Mouse (Mus musculus) neural tube, embryonic 13.5 days (tissue): Measurements from ENCODE around the gene Fpgs. TPM values are rescaled to one million over a fixed set of nuclear protein-coding genes. Genes with fewer than 3 reads are reported as not detected.
A peak's percentile ranks its signal among the peaks of the same experiment; 100 is the strongest.

ENCODE experiments used
- ATAC-seq: fragments of 200-750 bp; cut with Nextera tagmentation; 2 replicates; pipeline ENCODE4 v1.8.0; 2017; ENCODE audit warnings: low read depth, mild to moderate bottlenecking, moderate TSS enrichment, moderate library complexity
- H3K27ac ChIP-seq: fragments of 300-500 bp; sonication (generic); replicated peaks from 2 replicates; pipeline ENCODE4 v1.5.1; 2015; ENCODE audit warnings: moderate library complexity, mild to moderate bottlenecking, inconsistent platforms
- H3K27me3 ChIP-seq: fragments of 300-500 bp; sonication (generic); 2 replicates; pipeline ENCODE4 v1.6.1; 2015; ENCODE audit warnings: mild to moderate bottlenecking, inconsistent platforms
- H3K36me3 ChIP-seq: fragments of 300-500 bp; sonication (generic); 2 replicates; pipeline ENCODE4 v1.6.1; 2015; ENCODE audit warnings: mild to moderate bottlenecking, inconsistent platforms
- H3K4me1 ChIP-seq: fragments of 300-500 bp; sonication (generic); replicated peaks from 2 replicates; pipeline ENCODE4 v1.6.1; 2015; ENCODE audit warnings: inconsistent platforms
- H3K4me2 ChIP-seq: fragments of 300-500 bp; sonication (generic); 2 replicates; pipeline ENCODE4 v1.6.1; 2015; ENCODE audit warnings: inconsistent platforms, mild to moderate bottlenecking, moderate library complexity
- H3K4me3 ChIP-seq: fragments of 300-500 bp; sonication (generic); 2 replicates; pipeline ENCODE4 v1.5.1; 2015; ENCODE audit warnings: mild to moderate bottlenecking, inconsistent platforms
- H3K9ac ChIP-seq: fragments of 300-500 bp; sonication (generic); 2 replicates; pipeline ENCODE4 v1.6.1; 2015; ENCODE audit warnings: moderate library complexity, mild to moderate bottlenecking, inconsistent platforms
- H3K9me3 ChIP-seq: fragments of 300-500 bp; sonication (generic); 2 replicates; pipeline ENCODE4 v1.6.1; 2016; ENCODE audit warnings: inconsistent platforms
- WGBS: fragments of 180-500 bp; shearing (Covaris S2); methylation state at CpG from one replicate; pipeline ENCODE4 v1.1.7; 2015; 5-methylcytosine and 5-hydroxymethylcytosine counted together
- polyA plus RNA-seq: library from polyadenylated mRNA; unstranded; fragments of >200 nt; fragmentation: Nextera tagmentation; extraction: Ambion mirVana; gene quantifications from 2 replicates; pipeline ENCODE4 v1.2.1, GENCODE M21; 2015

Gene Fpgs
- polyA plus RNA-seq, 1 experiment from 2014 or later = 14.7 TPM

DNA sequence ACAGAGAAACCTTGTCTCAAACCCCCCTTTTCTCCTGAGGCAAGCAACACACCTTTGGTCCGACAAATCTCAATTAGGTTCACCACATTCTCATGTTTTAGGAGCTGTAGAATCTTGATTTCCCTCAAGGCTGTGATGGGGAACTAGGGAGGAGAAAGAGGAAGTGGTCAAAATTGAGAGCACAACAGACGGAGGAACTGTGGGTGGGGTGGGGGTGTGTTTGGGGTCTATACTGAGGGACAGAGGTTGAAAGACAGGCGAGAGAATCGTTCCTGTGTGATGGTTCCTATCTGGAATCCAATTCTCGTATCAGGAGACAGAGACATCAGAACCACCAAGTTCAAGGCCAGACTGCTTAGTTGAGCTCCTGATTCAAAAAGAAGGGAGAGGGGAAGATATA lies 6.5 kb upstream of the Fpgs start:
- Histone ChIP-seq H3K4me1 (peaks cover 30% of the 10 kb centered on the region), H3K36me3 (peaks cover 55% of the 10 kb centered on the region), H3K4me2 (no peak overlapping the region), H3K27ac (no peak overlapping the region), H3K9ac (no peak overlapping the region), H3K27me3 (no peaks in the 10 kb centered on the region), H3K4me3 (no peak overlapping the region), H3K9me3 (no peaks in the 10 kb centered on the region)
- no peak for ATAC-seq
- 89% methylated on average over 5 of the region's 5 CpGs for WGBS

DNA sequence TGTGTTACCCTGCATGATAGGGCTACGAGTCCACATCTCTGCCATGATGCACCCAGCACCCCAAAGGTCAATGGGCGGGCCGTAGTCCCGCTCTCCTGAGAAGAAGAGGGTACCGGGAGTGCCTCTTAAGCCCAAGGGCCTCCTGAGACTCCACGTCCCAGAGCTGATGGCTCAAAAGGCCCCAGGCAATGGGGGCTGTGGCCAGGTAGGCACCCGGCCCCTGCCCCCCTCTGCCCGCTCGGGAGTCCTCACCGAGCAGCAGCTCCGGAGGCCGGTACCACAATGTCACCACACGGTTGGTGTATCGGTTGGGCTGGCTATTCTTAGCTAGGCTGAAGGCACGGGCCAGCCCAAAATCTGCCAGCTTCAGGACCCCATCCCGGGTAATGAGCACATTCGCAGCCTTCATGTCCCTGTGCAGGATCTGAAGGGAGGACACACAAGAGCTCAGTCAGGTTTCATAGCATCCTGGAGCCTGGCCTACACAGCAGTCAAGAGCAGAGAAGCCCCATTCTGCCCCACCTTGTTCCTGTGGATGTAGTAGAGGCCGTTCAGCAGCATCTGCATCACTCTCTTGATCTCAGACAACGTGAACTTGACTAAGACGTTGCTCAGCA lies 5.7 kb upstream of the Fpgs start:
- no peak overlapping the region for H3K4me2 ChIP-seq
- H3K4me3 ChIP-seq = no peak overlapping the region
- H3K9ac ChIP-seq = no peak overlapping the region
- H3K27me3 ChIP-seq = no peaks in the 10 kb centered on the region
- ATAC-seq = no peak
- 92% methylated on average over 20 of the region's 20 CpGs for WGBS
- H3K36me3 ChIP-seq = peaks cover 63% of the 10 kb centered on the region
- H3K9me3 ChIP-seq = no peaks in the 10 kb centered on the region
- H3K4me1 ChIP-seq = peaks cover 23% of the 10 kb centered on the region
- H3K27ac ChIP-seq = no peak overlapping the region

DNA sequence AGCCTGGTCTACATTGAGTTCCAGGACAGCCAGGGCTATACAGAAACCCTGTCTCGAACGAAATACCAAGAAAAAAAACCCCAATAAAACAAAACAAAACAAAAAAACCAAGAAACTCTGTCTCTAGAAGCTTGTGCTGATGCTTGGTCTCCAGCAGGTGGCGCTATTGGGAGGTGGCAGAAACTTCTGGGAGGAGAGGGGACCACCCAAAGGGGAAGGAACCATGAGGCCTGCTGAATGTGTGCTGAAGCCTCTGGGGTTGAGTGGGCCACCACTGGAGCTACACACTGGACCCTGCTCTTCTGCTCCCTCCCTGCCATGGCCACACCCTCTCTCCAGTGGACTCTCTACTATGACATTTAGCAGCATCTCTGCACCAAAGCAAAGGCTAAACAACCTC lies 4.7 kb upstream of the Fpgs start:
- H3K9me3 ChIP-seq = no peaks in the 10 kb centered on the region
- H3K27me3 ChIP-seq = no peaks in the 10 kb centered on the region
- peaks cover 13% of the 10 kb centered on the region for H3K4me1 ChIP-seq
- ATAC-seq = no peak
- 28% methylated on average over 3 of the region's 3 CpGs for WGBS
- H3K4me2 ChIP-seq = no peak overlapping the region
- no peak overlapping the region for H3K27ac ChIP-seq
- no peak overlapping the region for H3K9ac ChIP-seq
- no peak overlapping the region for H3K4me3 ChIP-seq
- H3K36me3 ChIP-seq = peaks cover 73% of the 10 kb centered on the region

DNA sequence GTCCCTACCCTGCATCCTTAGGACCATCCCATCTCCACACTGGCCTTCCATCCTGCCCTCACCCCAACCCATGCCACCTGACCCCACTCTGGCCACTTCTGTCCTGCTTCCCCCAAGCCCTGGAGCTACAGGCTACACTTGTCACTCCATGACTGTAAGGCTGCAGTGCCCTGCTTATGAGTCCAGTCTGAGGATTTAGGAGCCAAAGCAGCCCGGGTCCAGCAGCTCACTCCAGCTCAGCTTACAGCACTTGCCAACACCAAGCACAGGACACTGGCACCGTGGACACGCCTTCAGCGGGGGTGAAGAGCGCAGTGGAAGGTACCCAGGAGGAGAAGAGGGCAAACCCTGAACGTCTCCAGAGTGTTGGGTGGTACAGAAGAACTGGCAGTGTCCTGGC lies 3.0 kb upstream of the Fpgs start:
- no peaks in the 10 kb centered on the region for H3K27me3 ChIP-seq
- WGBS = 90% methylated on average over 6 of the region's 6 CpGs
- no peak for ATAC-seq
- H3K9ac ChIP-seq = no peak overlapping the region
- H3K4me1 ChIP-seq = peaks cover 11% of the 10 kb centered on the region
- no peak overlapping the region for H3K27ac ChIP-seq
- no peak overlapping the region for H3K4me2 ChIP-seq
- H3K36me3 ChIP-seq = peaks cover 89% of the 10 kb centered on the region
- no peak overlapping the region for H3K4me3 ChIP-seq
- no peaks in the 10 kb centered on the region for H3K9me3 ChIP-seq

DNA sequence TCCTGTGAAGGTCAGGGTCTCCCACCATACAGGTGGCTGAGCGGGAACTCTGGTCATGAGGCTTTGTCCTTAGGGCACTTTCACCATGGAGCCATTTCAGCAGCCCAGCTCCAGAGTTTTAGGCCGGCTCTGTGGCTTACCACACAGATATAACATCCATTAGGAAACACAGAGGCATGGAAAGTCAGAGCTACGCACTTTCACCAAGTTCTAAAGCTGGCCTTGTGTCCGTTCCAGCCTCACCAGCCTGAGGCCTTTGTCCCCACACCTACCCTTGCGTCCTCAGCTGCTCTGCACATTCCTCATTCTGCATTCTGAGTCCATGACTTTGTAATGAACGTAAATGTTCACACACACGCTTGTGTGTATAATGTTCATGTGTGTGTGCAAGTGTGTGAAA lies 1.1 kb upstream of the Fpgs start:
- WGBS = 88% methylated on average over 7 of the region's 7 CpGs
- Histone ChIP-seq H3K27me3 (no peaks in the 10 kb centered on the region), H3K9ac (no peak overlapping the region), H3K4me1 (no peaks in the 10 kb centered on the region), H3K4me3 (no peak overlapping the region), H3K4me2 (no peak overlapping the region), H3K27ac (no peak overlapping the region), H3K36me3 (peaks cover 86% of the 10 kb centered on the region), H3K9me3 (no peaks in the 10 kb centered on the region)
- ATAC-seq = no peak

DNA sequence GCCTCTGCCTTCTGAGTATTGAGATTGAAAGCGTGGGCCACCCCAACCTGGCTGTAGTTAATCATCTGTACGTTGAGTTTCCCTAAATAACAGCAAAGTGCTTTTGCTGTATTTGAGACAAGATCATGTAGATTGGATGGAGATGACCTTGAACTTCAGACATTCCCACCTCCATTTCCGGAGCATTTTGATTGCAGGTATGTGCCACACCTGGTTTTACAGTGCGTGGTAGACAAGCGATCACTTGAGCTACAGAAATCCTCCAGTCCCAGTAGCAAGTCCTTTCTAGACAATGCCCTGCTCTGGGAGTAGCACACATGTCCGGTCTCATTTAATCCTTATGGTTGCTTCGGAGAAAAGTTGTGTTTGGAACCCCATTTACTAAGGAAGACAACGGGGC lies 899 bp downstream of the Fpgs start:
- Histone ChIP-seq H3K4me1 (no peaks in the 10 kb centered on the region), H3K4me3 (no peak overlapping the region), H3K4me2 (no peak overlapping the region), H3K36me3 (peaks cover 66% of the 10 kb centered on the region), H3K27ac (no peak overlapping the region), H3K9ac (no peak overlapping the region), H3K27me3 (no peaks in the 10 kb centered on the region), H3K9me3 (no peaks in the 10 kb centered on the region)
- no peak for ATAC-seq
- WGBS = 95% methylated on average over 8 of the region's 8 CpGs

DNA sequence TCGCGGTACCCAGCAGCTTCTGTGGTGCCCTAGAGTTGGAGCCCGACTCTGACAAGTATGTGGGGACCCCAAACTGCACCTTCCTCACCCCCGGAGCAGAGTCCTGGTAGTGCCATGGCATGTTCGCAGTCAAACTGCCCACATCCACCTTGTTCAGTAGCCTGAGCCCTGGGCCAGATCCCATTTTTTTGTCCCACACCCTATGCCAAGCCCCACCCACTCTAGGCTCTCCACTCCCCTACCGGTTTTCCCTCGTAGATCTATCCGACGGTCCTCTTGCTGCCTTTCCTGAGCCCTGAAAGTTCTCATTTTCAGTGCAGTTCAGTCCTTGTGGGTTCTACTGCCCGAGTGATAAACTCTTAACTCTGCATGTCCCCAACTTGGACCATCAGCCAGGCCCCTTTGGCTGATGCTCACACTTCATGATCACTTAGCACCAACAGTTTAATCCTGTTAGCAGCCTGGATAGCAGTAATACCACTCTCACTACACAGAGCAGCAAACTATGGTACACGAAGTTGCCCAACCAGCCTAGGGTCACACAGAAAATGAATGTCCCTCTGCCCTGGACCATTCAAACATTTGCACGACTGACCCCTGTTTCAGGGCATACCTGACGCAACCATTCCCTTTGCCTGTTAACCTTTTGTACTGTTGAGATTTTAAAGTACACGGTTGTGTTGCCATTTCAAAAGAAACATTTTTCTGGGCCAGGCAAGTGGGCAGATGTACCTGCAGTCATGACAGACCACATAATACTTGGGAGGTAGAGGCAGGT lies 2.8 kb downstream of the Fpgs start:
- H3K27ac ChIP-seq = no peak overlapping the region
- no peaks in the 10 kb centered on the region for H3K27me3 ChIP-seq
- no peaks in the 10 kb centered on the region for H3K4me1 ChIP-seq
- no peak for ATAC-seq
- H3K4me2 ChIP-seq = no peak overlapping the region
- no peak overlapping the region for H3K4me3 ChIP-seq
- H3K9me3 ChIP-seq = no peaks in the 10 kb centered on the region
- WGBS = 89% methylated on average over 14 of the region's 14 CpGs
- H3K36me3 ChIP-seq = peaks cover 47% of the 10 kb centered on the region
- H3K9ac ChIP-seq = no peak overlapping the region

DNA sequence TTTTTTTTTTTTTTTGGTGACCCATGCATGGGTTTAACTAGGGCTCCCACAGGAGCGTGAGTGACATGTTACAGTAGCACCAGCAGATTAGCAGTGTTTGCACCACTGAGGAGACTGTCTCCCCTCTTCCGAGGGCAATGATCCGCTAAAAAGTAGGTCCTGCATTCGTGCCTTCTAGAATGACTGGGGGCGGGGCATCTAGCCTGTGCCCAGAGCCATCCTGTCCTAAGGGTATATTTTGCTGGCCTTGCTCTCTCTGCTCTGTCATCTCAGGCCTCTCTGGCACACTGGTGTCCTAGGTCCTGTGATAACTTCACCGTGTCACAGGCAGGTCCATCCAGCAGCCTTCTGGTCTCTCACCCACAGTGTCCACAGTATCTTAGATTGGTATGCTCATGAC lies 4.3 kb downstream of the Fpgs start:
- Histone ChIP-seq H3K9ac (no peak overlapping the region), H3K9me3 (no peaks in the 10 kb centered on the region), H3K4me2 (no peak overlapping the region), H3K27ac (no peak overlapping the region), H3K27me3 (no peaks in the 10 kb centered on the region), H3K4me1 (no peaks in the 10 kb centered on the region), H3K36me3 (peaks cover 32% of the 10 kb centered on the region), H3K4me3 (no peak overlapping the region)
- ATAC-seq = no peak
- WGBS = 83% methylated on average over 6 of the region's 6 CpGs

DNA sequence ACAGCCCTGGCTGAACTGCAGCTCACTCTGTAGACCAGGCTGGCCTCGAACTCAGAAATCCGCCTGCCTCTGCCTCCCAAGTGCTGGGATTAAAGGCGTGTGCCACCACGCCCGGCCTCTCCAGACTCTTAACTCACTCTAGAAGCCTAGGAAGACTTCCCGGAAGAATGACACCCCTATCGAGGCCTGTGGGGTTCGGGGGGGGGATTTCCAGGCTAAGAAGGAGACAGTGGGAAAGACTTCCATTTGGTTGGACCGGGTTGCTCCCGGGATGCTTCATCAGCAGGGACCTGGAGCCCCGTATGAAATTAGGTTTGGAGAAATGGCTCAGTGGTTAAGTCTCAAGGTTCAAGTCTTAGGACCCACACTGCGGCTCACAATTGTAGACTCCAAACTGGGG lies 9.3 kb downstream of the Fpgs start:
- WGBS = 85% methylated on average over 12 of the region's 12 CpGs
- Histone ChIP-seq H3K27me3 (no peaks in the 10 kb centered on the region), H3K9me3 (no peaks in the 10 kb centered on the region), H3K9ac (peak overlapping the region; percentile 66), H3K27ac (peak overlapping the region; percentile 68; the same call in 1 of the 2 replicates), H3K4me3 (peak overlapping the region; percentile 72), H3K4me1 (peaks cover 18% of the 10 kb centered on the region), H3K4me2 (peak overlapping the region; percentile 84), H3K36me3 (no peaks in the 10 kb centered on the region)
- ATAC-seq = no peak

DNA sequence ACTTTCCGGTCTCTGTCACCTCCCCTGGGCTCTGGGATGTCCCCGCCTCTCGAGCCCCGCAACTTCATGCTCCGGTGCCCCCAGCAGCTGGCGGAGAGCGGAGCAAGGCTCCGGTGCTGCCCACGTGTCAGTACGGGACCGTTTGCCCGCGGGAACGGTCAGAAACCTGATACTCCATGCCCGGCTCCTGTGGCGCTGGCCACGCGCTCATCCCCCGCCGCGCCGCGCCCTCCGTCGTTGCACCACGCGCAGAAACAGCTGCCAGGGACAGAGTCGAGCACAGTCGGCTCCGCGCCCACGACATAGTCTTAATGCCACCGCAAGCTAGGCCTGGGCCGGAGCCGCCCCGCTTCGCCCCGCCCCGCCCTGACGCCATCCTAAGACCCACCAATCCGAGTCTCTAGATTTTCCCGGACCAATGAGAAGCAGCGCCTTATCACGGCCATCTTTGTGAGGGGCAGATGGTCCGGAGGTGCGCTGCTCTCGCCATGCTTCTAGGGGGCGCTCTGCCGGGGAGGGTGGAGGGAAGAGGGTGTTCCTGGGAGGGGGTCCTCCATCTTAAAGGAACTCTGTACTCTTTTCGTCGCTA lies 10.0 kb downstream of the Fpgs start:
- H3K4me2 ChIP-seq = peak overlapping the region; percentile 84
- under 1% methylated on average over 50 of the region's 51 CpGs for WGBS
- no peaks in the 10 kb centered on the region for H3K9me3 ChIP-seq
- ATAC-seq = peak; percentile 98
- peak overlapping the region; percentile 86 for H3K27ac ChIP-seq
- no peaks in the 10 kb centered on the region for H3K27me3 ChIP-seq
- H3K4me3 ChIP-seq = peak overlapping the region; percentile 72
- peaks cover 18% of the 10 kb centered on the region for H3K4me1 ChIP-seq
- H3K9ac ChIP-seq = peak overlapping the region; percentile 84
- H3K36me3 ChIP-seq = no peaks in the 10 kb centered on the region

DNA sequence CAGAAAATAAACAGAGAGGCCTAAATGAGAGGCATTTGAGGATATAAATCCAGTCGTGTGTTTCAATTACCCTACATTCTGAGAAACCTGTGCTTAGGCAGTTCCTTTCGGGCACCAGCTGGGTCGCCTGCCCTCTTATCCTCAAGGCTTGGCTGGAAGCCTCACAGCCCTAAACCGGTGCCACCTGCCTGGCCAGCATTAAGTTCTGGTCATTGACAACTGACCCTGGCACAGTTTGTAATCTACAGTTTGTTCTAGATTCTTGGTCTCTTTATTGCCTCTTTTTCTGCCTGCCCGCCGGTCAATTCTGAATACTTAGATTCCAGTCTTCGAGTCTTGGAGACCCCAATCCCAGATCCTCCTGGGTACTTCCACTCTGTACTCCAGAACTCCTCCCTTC lies 10.7 kb downstream of the Fpgs start:
- Histone ChIP-seq H3K9me3 (no peaks in the 10 kb centered on the region), H3K9ac (peak overlapping the region; percentile 84), H3K4me1 (peaks cover 18% of the 10 kb centered on the region), H3K27me3 (no peaks in the 10 kb centered on the region), H3K36me3 (no peaks in the 10 kb centered on the region), H3K27ac (peak overlapping the region; percentile 86), H3K4me2 (peak overlapping the region; percentile 84), H3K4me3 (peak overlapping the region; percentile 72)
- ATAC-seq = no peak; the same call in 1 of the 2 replicates
- 13% methylated on average over 7 of the region's 7 CpGs for WGBS

DNA sequence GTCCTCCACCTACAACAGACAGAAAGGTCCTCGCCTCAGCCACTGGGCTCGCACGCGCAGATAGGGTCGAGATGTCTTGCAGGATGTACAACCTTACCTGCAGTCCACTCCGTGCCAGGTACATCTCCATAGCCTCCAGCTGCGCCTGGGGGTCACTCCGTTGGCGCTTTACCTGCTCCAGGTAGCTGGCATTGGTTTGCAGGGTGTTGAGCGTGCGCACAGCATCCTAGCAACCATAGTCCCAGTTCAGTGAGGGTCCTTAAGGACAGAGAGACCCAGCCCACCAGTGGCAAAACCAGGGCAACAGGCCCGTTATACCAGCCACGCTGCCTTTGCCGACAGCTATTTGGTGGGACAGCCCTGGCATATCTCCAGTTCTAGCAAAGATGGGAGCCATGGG lies 11.4 kb downstream of the Fpgs start:
- no peak overlapping the region for H3K9ac ChIP-seq
- no peaks in the 10 kb centered on the region for H3K27me3 ChIP-seq
- no peak overlapping the region for H3K27ac ChIP-seq
- 94% methylated on average over 14 of the region's 14 CpGs for WGBS
- peak overlapping the region; percentile 84; the same call in 1 of the 2 replicates for H3K4me2 ChIP-seq
- H3K4me3 ChIP-seq = no peak overlapping the region
- H3K9me3 ChIP-seq = no peaks in the 10 kb centered on the region
- H3K4me1 ChIP-seq = peaks cover 18% of the 10 kb centered on the region
- H3K36me3 ChIP-seq = peaks cover 2% of the 10 kb centered on the region; the same call in 1 of the 2 replicates
- no peak for ATAC-seq
